Mouse (Mus musculus): ENCODE measurements at regions not wholly inside any gene's neighbourhood (a gene's known extent, or its start where the extent isn't known, plus 50 kb on each side); places are given as distances from the start of the nearest gene placed in this dataset.

GRCm38 (mm10) chr12:13639336-13639735 is 370.4 kb downstream of the Nbas start:
- peak; percentile 4 for DNase-seq
